Mouse (Mus musculus) embryonic facial prominence, embryonic 13.5 days (tissue): Measurements from ENCODE around the gene Scgb1c1. TPM values are rescaled to one million over a fixed set of nuclear protein-coding genes. Genes with fewer than 3 reads are reported as not detected.

ENCODE experiments used
- ATAC-seq: fragments of 200-750 bp; cut with Nextera tagmentation; 2 replicates; pipeline ENCODE4 v1.8.0; 2017; ENCODE audit warnings: low read depth; ENCODE audit not compliant: insufficient number of reproducible peaks, insufficient read depth, low FRiP score, low TSS enrichment
- H3K27ac ChIP-seq: fragments of 300-500 bp; sonication (generic); 2 replicates; pipeline ENCODE4 v1.5.1; 2015; ENCODE audit warnings: moderate library complexity, mild to moderate bottlenecking, inconsistent platforms
- H3K27me3 ChIP-seq: fragments of 300-500 bp; sonication (generic); 2 replicates; pipeline ENCODE4 v1.6.1; 2015; ENCODE audit warnings: mild to moderate bottlenecking, inconsistent platforms
- H3K36me3 ChIP-seq: fragments of 300-500 bp; sonication (generic); 2 replicates; pipeline ENCODE4 v1.6.1; 2015; ENCODE audit warnings: mild to moderate bottlenecking, inconsistent platforms
- H3K4me1 ChIP-seq: fragments of 300-500 bp; sonication (generic); 2 replicates; pipeline ENCODE4 v1.6.1; 2015; ENCODE audit warnings: inconsistent platforms
- H3K4me2 ChIP-seq: fragments of 300-500 bp; sonication (generic); 2 replicates; pipeline ENCODE4 v1.6.1; 2015; ENCODE audit warnings: moderate library complexity, mild to moderate bottlenecking, inconsistent platforms
- H3K4me3 ChIP-seq: fragments of 300-500 bp; sonication (generic); 2 replicates; pipeline ENCODE4 v1.5.1; 2015; ENCODE audit warnings: mild to moderate bottlenecking, inconsistent platforms
- H3K9ac ChIP-seq: fragments of 300-500 bp; sonication (generic); 2 replicates; pipeline ENCODE4 v1.6.1; 2015; ENCODE audit warnings: mild to moderate bottlenecking, inconsistent platforms
- H3K9me3 ChIP-seq: fragments of 300-500 bp; sonication (generic); 2 replicates; pipeline ENCODE4 v1.6.1; 2016; ENCODE audit warnings: inconsistent platforms
- WGBS: fragments of 180-500 bp; shearing (Covaris S2); methylation state at CpG from one replicate; pipeline ENCODE4 v1.1.7; 2015; ENCODE audit warnings: mixed read lengths; 5-methylcytosine and 5-hydroxymethylcytosine counted together
- polyA plus RNA-seq: library from polyadenylated mRNA; unstranded; fragments of >200 nt; fragmentation: Nextera tagmentation; extraction: Ambion mirVana; gene quantifications from 2 replicates; pipeline ENCODE4 v1.2.1, GENCODE M21; 2015

The Scgb1c1 gene
- polyA plus RNA-seq, 1 experiment from 2014 or later, result not detected

DNA sequence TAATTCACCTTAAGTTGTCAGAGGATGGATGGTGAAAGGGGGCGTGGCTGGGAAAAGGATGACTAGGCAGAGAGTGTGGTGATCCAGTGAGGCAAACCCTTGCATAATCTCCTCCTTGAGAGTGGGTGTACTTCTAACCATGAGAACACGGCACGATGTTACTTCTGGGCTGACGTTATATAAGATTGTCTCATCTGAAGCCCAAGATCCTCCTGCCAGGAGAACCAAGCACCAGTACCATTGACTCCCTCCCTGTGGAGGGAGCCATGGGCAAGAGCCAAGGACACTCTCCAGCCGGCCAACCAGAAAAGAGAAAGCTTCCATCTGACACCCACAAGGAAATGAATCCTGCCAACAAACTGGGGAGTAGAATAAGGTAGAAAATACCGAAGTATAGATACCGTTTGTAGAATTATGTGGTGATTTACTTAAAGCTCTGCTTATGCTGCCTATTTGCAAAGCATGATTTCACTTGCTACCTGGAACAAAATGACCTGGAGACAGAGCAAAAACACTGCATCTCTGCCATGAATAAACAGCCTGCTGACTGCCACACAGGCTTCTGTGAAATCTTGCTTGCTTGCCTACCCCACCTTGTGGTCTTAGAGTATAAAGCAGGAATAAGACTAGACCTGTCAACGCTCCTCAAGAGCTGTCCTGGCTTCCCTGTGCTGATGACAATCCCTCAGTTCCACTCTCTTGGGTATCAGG is 17.0 kb upstream of the Scgb1c1 start:
- peaks cover 15% of the 10 kb centered on the region; the same call in 1 of the 2 replicates for H3K27me3 ChIP-seq
- no peak overlapping the region for H3K4me3 ChIP-seq
- H3K27ac ChIP-seq, result no peak overlapping the region
- no peaks in the 10 kb centered on the region for H3K36me3 ChIP-seq
- H3K4me2 ChIP-seq, result no peak overlapping the region
- H3K9me3 ChIP-seq, result no peaks in the 10 kb centered on the region
- 43% methylated on average over 8 of the region's 8 CpGs for WGBS
- H3K9ac ChIP-seq, result no peak overlapping the region
- no peaks in the 10 kb centered on the region for H3K4me1 ChIP-seq
- ATAC-seq, result no peak

DNA sequence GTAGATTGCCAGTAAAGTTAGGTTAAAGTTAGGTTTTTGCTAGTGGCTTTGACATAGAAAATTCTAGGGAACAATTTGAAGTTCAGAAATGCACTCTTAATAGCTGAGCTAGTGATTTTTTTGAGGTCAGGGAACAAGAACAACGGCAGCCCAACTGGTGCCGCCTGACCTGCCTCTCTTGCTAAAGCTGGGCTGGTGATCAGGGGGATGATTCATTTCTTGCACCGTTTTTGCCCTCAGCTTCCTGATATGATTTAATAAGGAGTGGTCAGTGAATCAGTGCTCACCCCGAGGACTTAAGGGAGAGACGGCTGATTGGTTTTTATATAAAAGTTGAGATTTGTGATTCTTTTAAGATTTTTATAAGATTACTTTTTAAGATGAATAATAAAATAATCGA is 13.9 kb upstream of the Scgb1c1 start:
- no peak overlapping the region for H3K4me2 ChIP-seq
- 73% methylated on average over 6 of the region's 6 CpGs for WGBS
- 0 out of 2 replicates have a peak, but pooled peaks cover 10% of the 10 kb centered on the region for H3K27me3 ChIP-seq
- H3K4me3 ChIP-seq, result no peak overlapping the region
- H3K27ac ChIP-seq, result no peak overlapping the region
- ATAC-seq, result no peak
- no peaks in the 10 kb centered on the region for H3K4me1 ChIP-seq
- H3K9ac ChIP-seq, result no peak overlapping the region
- H3K9me3 ChIP-seq, result no peaks in the 10 kb centered on the region
- H3K36me3 ChIP-seq, result no peaks in the 10 kb centered on the region

DNA sequence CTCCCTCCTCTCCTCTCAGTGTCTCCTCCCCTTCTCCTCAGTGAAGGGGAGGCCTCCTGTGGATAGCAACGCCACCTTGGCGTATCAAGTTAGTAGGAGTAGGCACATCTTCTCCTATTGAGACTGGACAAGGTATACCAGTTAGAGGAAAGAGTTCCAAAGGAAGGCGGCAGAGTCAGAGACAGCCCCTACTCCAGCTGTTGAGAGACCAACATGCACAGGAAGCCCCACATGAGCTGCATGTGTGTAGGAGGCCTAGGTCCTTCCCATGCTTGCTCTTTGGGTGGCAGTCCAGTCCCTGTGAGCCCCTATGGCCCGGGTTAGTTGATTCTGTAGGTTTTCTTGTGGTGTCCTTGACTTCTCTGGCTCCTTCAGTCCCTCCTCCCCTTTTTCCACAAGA is 12.0 kb upstream of the Scgb1c1 start:
- H3K27ac ChIP-seq, result no peak overlapping the region
- no peaks in the 10 kb centered on the region for H3K36me3 ChIP-seq
- no peak overlapping the region for H3K4me3 ChIP-seq
- H3K4me2 ChIP-seq, result no peak overlapping the region
- no peaks in the 10 kb centered on the region for H3K9me3 ChIP-seq
- ATAC-seq, result no peak
- H3K9ac ChIP-seq, result no peak overlapping the region
- H3K27me3 ChIP-seq, result no peaks in the 10 kb centered on the region; the same call in 1 of the 2 replicates
- H3K4me1 ChIP-seq, result no peaks in the 10 kb centered on the region
- 83% methylated on average over 4 of the region's 4 CpGs for WGBS

DNA sequence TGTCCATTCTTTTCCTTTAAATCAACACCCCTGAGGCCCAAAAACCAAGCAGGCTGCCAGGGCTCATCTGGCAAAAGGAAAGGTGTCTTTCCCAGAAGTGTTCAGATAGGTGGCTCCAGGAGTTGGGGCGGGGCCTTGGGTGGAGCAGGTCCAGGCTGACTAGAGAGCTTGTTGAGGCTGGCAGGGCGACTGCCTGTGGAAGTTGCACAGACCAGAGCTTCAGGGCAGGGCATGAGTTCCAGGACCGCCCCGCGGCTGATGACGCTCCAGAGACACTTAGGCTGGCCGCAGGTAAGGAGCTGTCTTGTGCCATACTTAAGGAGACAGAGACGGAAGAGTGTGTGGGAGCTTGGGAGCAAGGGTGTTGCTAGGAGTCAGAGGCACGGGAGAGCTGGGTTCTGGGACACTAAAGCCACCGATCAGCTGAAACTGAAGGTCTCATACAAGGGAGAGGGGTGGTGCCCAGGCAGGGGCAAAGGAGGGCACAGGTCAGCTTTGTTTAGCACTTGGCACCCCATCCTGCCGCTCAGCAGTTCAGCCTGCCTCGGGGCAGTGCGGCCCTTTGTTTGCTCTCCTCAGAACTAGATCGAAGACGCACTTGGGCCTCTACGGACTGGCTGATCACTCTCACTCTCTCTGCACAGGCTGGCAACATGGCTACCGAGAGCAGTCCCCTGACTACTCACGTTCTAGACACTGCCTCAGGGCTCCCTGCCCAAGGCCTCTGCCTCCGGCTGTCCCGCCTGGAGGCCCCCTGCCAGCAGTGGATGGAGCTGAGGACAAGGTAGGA is 10.2 kb upstream of the Scgb1c1 start, which contains the start of gene Urah:
Gene Urah (plus strand): TSS at position 51 of the 790 bp plus-strand sequence.
- Histone ChIP-seq H3K27ac (no peak within 1 kb of the TSS), H3K4me2 (no peak within 1 kb of the TSS), H3K4me1 (no peaks in the 10 kb centered on the region), H3K9me3 (no peaks in the 10 kb centered on the region), H3K4me3 (no peak within 1 kb of the TSS), H3K9ac (no peak within 1 kb of the TSS), H3K27me3 (peaks cover 2% of the 10 kb centered on the region), H3K36me3 (no peaks in the 10 kb centered on the region)
- 34% methylated on average over 20 of the region's 20 CpGs for WGBS
- ATAC-seq, result no peak

DNA sequence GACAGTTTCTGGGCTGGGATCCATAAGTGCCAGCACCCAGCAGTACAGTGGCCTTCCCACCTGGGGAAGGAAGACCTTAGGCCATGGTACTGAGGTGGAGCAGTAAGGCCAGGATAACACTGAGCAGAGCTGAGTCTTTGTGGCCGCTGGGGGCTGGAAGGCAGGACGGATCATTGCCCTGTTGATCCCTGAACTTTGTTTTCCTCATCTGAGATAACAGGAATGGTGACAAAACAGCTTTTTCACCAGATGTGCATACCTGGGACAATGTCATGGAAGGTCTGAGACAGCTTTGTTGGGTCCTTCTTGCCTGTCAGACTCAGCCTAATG is 9.6 kb upstream of the Scgb1c1 start:
- Histone ChIP-seq H3K36me3 (no peaks in the 10 kb centered on the region), H3K27ac (no peak overlapping the region), H3K9me3 (no peaks in the 10 kb centered on the region), H3K4me3 (no peak overlapping the region), H3K27me3 (peaks cover 5% of the 10 kb centered on the region), H3K4me2 (no peak overlapping the region), H3K9ac (no peak overlapping the region), H3K4me1 (no peaks in the 10 kb centered on the region)
- ATAC-seq, result no peak
- WGBS, result 80% methylated on average over 2 of the region's 2 CpGs

DNA sequence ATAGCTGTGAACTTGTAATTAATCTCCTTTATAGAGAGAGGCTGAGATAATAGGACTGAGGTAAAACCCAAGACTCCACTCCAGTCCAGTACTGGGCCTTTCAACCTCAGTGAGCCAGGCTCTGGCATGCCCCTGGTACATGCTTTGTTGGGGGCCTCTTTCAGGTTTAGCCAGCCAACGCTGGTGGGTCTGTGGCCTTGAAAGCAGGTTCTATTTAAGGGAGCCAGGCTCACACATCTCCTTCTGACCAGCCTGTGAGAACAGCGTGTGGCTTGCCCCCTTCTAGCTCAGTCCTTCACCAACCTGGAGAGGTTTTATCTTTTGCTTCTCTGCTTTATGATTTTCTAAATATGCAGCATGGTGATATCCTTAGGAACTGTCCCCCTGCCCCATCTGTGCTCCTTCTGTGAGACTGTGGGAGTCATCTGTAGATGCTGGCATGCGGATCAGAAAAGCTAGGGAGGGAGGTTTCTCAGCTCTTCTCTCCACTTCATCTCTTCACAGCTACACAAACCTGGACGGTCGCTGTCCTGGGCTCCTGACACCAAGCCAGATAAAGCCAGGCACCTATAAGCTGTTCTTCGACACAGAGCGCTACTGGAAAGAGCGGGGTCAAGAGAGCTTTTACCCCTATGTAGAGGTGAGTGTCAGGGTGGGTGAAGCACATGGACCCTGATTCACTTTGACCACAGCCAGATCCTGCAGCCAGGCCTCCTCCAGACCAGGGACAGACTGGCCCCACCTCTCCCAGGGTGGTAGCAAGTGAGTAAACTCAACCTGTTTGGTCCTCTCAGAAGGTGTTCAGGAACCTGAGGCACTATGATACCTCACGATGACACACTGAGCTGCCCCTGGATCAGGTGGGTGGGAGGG is 8.9 kb upstream of the Scgb1c1 start:
- WGBS, result 82% methylated on average over 9 of the region's 9 CpGs
- H3K9me3 ChIP-seq, result no peaks in the 10 kb centered on the region
- no peaks in the 10 kb centered on the region for H3K4me1 ChIP-seq
- H3K4me2 ChIP-seq, result no peak overlapping the region
- no peak overlapping the region for H3K9ac ChIP-seq
- ATAC-seq, result no peak
- no peaks in the 10 kb centered on the region for H3K36me3 ChIP-seq
- peaks cover 12% of the 10 kb centered on the region for H3K27me3 ChIP-seq
- no peak overlapping the region for H3K4me3 ChIP-seq
- H3K27ac ChIP-seq, result no peak overlapping the region

DNA sequence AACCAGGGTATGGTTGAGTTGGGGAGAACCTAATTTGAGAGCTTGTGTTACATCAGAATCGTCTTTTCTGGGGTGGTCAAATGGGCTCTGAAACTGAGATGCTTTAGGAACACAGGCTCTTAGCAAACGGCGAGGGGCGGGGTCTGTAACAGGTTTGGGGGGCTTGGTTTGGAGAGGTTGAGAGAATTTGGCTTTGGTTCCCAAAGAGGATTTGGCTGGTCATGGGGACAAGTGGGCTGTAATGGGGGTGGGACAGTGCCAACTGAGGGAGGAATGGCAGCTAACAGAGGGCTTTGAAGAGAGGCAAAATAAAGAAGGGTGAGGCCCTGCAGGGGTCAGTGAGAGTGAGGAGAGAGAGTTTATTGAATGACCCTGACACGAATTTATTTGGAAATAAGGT is 5.8 kb upstream of the Scgb1c1 start:
- Histone ChIP-seq H3K9ac (no peak overlapping the region), H3K27me3 (peaks cover 41% of the 10 kb centered on the region), H3K4me3 (no peak overlapping the region), H3K36me3 (no peaks in the 10 kb centered on the region), H3K9me3 (no peaks in the 10 kb centered on the region), H3K4me2 (no peak overlapping the region), H3K4me1 (no peaks in the 10 kb centered on the region), H3K27ac (no peak overlapping the region)
- no peak for ATAC-seq
- WGBS, result 59% methylated on average over 5 of the region's 5 CpGs

DNA sequence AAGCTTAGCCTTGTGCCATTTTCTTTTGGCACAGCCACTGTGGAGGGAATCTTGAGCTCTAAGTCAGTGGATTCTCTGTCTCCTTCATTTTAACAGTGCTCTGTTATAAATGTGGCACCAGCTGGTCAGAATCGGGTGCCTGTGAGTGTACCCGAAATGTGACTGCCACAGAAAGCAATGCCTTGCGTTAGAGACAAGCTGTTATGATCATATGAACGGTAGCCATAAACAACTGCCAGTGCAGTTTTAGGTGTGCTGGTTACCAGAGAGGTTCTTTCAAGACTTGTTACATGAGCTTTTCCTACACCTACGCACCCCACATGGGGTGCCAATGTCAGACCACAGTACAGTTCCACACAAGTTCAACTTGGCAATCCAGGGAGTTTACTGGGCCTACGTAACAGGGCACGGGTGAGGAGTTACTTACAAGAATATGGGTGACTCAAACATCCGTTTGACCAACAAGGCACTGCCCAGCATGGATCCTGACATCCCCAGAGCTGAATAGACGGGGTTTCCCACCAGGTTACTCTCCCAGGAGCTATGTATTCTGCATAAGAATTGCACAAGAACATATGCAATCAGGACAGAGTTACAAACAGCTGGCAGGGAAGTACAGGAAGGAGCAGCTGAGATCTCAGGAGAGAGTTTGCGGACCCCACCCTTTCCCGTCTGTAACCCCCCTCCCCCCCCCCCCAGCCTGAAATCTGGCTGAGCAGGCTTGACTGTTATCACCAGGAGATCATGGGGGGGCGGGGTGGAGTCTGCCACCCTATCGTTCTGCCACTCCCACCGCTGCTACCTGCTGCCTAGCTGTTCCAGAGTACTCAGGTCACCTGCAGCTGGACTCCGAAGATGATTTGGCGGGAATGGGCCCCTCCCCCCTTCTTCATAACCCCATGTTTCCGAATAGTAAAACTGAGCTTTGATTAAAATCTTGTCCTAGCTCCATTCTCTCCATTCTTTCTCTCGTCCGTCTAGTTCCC is 4.3 kb upstream of the Scgb1c1 start:
- WGBS, result 33% methylated on average over 19 of the region's 19 CpGs
- H3K4me2 ChIP-seq, result no peak overlapping the region
- H3K4me3 ChIP-seq, result no peak overlapping the region
- H3K4me1 ChIP-seq, result peaks cover 3% of the 10 kb centered on the region; the same call in 1 of the 2 replicates
- no peak overlapping the region for H3K9ac ChIP-seq
- peaks cover 41% of the 10 kb centered on the region for H3K27me3 ChIP-seq
- no peaks in the 10 kb centered on the region for H3K9me3 ChIP-seq
- no peak overlapping the region for H3K27ac ChIP-seq
- no peaks in the 10 kb centered on the region for H3K36me3 ChIP-seq
- ATAC-seq, result no peak

DNA sequence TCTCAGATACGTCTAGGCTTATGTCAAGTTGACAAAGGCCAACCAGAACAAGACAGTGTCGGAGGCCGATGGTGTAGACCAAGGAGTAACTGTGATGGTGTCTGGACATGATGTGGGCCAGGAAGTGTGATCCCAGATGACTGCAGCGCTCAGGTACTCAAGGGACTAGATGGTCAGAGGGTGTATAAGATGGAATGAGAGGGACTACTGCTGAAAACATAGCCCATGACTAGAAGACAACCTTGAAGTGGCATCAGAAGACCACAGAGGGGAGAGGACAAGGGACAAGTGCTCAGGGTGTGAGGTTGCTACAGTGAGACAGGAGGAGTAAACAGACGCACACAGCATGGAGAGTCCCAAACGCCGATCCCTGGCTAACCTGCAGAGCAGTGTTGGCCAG is 1.5 kb upstream of the Scgb1c1 start:
- H3K27ac ChIP-seq, result no peak overlapping the region
- H3K27me3 ChIP-seq, result peaks cover 41% of the 10 kb centered on the region
- ATAC-seq, result no peak
- H3K4me1 ChIP-seq, result peaks cover 3% of the 10 kb centered on the region; the same call in 1 of the 2 replicates
- no peak overlapping the region for H3K9ac ChIP-seq
- WGBS, result 76% methylated on average over 7 of the region's 7 CpGs
- H3K9me3 ChIP-seq, result no peaks in the 10 kb centered on the region
- no peaks in the 10 kb centered on the region for H3K36me3 ChIP-seq
- H3K4me3 ChIP-seq, result no peak overlapping the region
- no peak overlapping the region for H3K4me2 ChIP-seq

DNA sequence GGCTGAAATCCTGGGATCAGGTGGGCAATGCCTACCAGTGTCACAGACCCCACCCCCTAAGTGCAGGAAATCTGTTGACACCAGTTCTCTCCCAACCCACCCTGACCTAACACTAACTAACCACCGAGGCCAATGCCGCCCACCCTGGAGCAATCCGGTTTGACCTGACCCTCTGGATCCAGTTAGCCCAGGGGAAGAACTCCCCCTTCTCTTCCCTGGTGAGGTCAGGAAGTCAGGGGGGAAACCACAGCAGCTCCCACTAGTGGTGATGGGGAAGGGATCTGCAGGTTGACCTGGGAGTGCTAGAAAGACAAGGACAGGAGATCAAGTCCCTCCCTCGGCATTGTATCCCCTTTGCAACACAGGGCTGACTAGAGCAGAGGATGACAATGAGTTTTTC is 336 bp downstream of the Scgb1c1 start:
- H3K4me1 ChIP-seq, result peaks cover 3% of the 10 kb centered on the region; the same call in 1 of the 2 replicates
- no peak overlapping the region for H3K4me2 ChIP-seq
- ATAC-seq, result no peak
- H3K9ac ChIP-seq, result no peak overlapping the region
- H3K27me3 ChIP-seq, result peaks cover 37% of the 10 kb centered on the region
- no peak overlapping the region for H3K4me3 ChIP-seq
- H3K36me3 ChIP-seq, result no peaks in the 10 kb centered on the region
- H3K9me3 ChIP-seq, result no peaks in the 10 kb centered on the region
- 46% methylated on average over 4 of the region's 4 CpGs for WGBS
- no peak overlapping the region for H3K27ac ChIP-seq
